ENCODE assay signal across 8 mouse cellular contexts in the genomic region with DNA sequence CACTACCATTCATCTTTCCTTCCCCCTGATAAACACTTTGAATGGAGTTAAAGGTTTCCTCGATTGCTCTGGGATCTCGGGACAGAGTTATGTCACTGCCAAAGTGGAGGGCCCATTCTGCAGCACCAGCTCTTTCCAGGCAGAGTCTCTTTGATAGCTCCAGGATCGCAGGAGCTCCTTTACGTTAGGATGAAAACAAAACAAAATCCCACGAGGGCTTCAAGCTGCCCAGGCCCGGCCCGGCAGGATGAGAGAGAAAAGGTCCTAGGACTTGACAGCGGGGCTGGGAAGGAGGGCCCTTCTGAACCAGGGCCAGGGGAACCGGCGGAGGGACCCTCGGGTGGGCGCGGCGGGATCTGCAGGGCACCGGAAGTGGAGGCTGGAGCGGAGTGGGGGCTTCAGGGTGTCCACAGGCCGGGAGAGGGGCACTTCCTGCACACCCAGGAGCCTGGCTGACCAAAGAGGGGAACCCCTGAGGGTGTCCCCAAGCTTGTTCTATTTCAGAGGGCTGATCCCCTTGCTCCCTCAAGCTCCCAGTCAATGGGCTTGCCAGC. TPM values are rescaled to one million over a fixed set of nuclear protein-coding genes. Genes with fewer than 3 reads are reported as not detected.
A peak's percentile ranks its signal among the peaks of the same experiment; 100 is the strongest.
DNase-seq lines count a peak whose midpoint lies in the region; ATAC-seq and TF ChIP-seq lines count a peak whose summit lies in the region.

No protein-coding gene starts in this region.

- H3K4me1 ChIP-seq in kidney, embryonic 16.5 days (ENCODE audit: insufficient read depth, low read length) = peaks cover 13% of the 10 kb centered on the region
- peaks cover 1% of the 10 kb centered on the region; the same call in 1 of the 2 replicates for H3K4me1 ChIP-seq in bone marrow, adult 2 months (ENCODE audit: control insufficient read depth, insufficient read depth, low read length)
- H3K4me1 ChIP-seq in hindbrain, embryonic 13.5 days (replicated peaks) = peaks cover 20% of the 10 kb centered on the region
- peaks cover 9% of the 10 kb centered on the region for H3K4me1 ChIP-seq in midbrain, postnatal 0 days (ENCODE audit: insufficient read depth, low read length)

- DNase-seq in kidney, adult 18-20 months = no peak
- DNase-seq in midbrain, postnatal 0 days (ENCODE audit: low spot score) = no peak
- no peak for DNase-seq in cerebellum, postnatal 10 days
- DNase-seq in right cerebral cortex, postnatal 36 days (ENCODE audit: low spot score in 2 of 2) = no peak
- no peak for DNase-seq in spleen, postnatal 36 days (ENCODE audit: low spot score in 2 of 2)

- peak overlapping the region; percentile 97 for H3K4me3 ChIP-seq in kidney, embryonic 16.5 days (ENCODE audit: low read length)
- peak overlapping the region; percentile 100 for H3K4me3 ChIP-seq in bone marrow, adult 2 months (replicated peaks; ENCODE audit: control insufficient read depth, low read depth, low read length)
- peak overlapping the region; percentile 84 for H3K4me3 ChIP-seq in hindbrain, embryonic 13.5 days
- peak overlapping the region; percentile 75 for H3K4me3 ChIP-seq in midbrain, postnatal 0 days (ENCODE audit: low read depth, low read length)

- peak; percentile 77 for ATAC-seq in kidney, embryonic 16.5 days (ENCODE audit: low FRiP score, low TSS enrichment)
- peak; percentile 82 for ATAC-seq in hindbrain, embryonic 13.5 days (ENCODE audit: low FRiP score)
- peak; percentile 81 for ATAC-seq in midbrain, postnatal 0 days (ENCODE audit: low FRiP score)

- peak overlapping the region; percentile 92 for H3K27ac ChIP-seq in kidney, embryonic 16.5 days (ENCODE audit: low read length)
- peak overlapping the region; percentile 92 for H3K27ac ChIP-seq in bone marrow, adult 2 months (ENCODE audit: control insufficient read depth, insufficient read depth, low read depth, low read length, poor library complexity)
- H3K27ac ChIP-seq in hindbrain, embryonic 13.5 days = peak overlapping the region; percentile 94
- H3K27ac ChIP-seq in midbrain, postnatal 0 days (ENCODE audit: low read depth, low read length) = peak overlapping the region; percentile 91

- H3K27me3 ChIP-seq in kidney, embryonic 16.5 days (ENCODE audit: insufficient read depth, low read length) = no peaks in the 10 kb centered on the region
- H3K27me3 ChIP-seq in hindbrain, embryonic 13.5 days = 0 out of 2 replicates have a peak, but pooled peaks cover 5% of the 10 kb centered on the region
- no peaks in the 10 kb centered on the region for H3K27me3 ChIP-seq in midbrain, postnatal 0 days (ENCODE audit: insufficient read depth, low read length)

- H3K9me3 ChIP-seq in kidney, embryonic 16.5 days (ENCODE audit: low read length) = no peaks in the 10 kb centered on the region
- no peaks in the 10 kb centered on the region for H3K9me3 ChIP-seq in hindbrain, embryonic 13.5 days
- no peaks in the 10 kb centered on the region for H3K9me3 ChIP-seq in midbrain, postnatal 0 days (ENCODE audit: low read length)

- WGBS in kidney, embryonic 16.5 days = under 1% methylated on average over 17 of the region's 17 CpGs
- WGBS in bone marrow, adult 2 months = 0% methylated on average over 17 of the region's 17 CpGs
- WGBS in hindbrain, embryonic 13.5 days = under 1% methylated on average over 17 of the region's 17 CpGs
- WGBS in midbrain, postnatal 0 days = under 1% methylated on average over 17 of the region's 17 CpGs

- H3K36me3 ChIP-seq in kidney, embryonic 16.5 days (ENCODE audit: insufficient read depth, low read length) = no peaks in the 10 kb centered on the region; the same call in 1 of the 2 replicates
- H3K36me3 ChIP-seq in hindbrain, embryonic 13.5 days = 0 out of 2 replicates have a peak, but pooled peaks cover 4% of the 10 kb centered on the region
- H3K36me3 ChIP-seq in midbrain, postnatal 0 days (ENCODE audit: insufficient read depth, low read length) = no peaks in the 10 kb centered on the region

- TF ChIP-seq POLR2A in bone marrow, adult 2 months (IDR thresholded peaks at IDR 0.05; ENCODE audit: borderline replicate concordance, control insufficient read depth, low read depth, low read length) = no peak

- H3K4me2 ChIP-seq in kidney, embryonic 16.5 days (replicated peaks; ENCODE audit: low read depth, low read length) = peak overlapping the region; percentile 76
- H3K4me2 ChIP-seq in hindbrain, embryonic 13.5 days = peak overlapping the region; percentile 90
- H3K4me2 ChIP-seq in midbrain, postnatal 0 days (ENCODE audit: low read depth, low read length, poor library complexity, severe bottlenecking) = peak overlapping the region; percentile 85

- TF ChIP-seq CTCF in bone marrow, adult 2 months (IDR thresholded peaks at IDR 0.05; ENCODE audit: control insufficient read depth, insufficient read depth, low read length) = no peak
- no peak for TF ChIP-seq CTCF in midbrain, postnatal 0 days (IDR thresholded peaks at IDR 0.05)

- H3K9ac ChIP-seq in kidney, embryonic 16.5 days (replicated peaks; ENCODE audit: low read length) = peak overlapping the region; percentile 91
- H3K9ac ChIP-seq in hindbrain, embryonic 13.5 days = peak overlapping the region; percentile 89
- H3K9ac ChIP-seq in midbrain, postnatal 0 days (replicated peaks; ENCODE audit: low read length, poor library complexity, severe bottlenecking) = peak overlapping the region; percentile 79

RNA-seq across cellular contexts. Expression of gene Dnmt1, which starts 7.6 kb away (rescaled TPM):
- polyA plus RNA-seq in kidney, embryonic 16.5 days (2015; fragmentation: Nextera tagmentation; extraction: Ambion mirVana) = 107 and 110 TPM in 2 replicates
- polyA plus RNA-seq in bone marrow, adult 2 months (2011; ENCODE audit: insufficient read depth, insufficient read length, low replicate concordance, missing spikeins) = 83.7 and 98.4 TPM in 2 replicates
- polyA plus RNA-seq in hindbrain, embryonic 13.5 days (2015; fragmentation: Nextera tagmentation; extraction: Ambion mirVana) = 65.1 and 65.8 TPM in 2 replicates
- 94.6 and 97.7 TPM in 2 replicates for total RNA-seq in midbrain, postnatal 0 days (2014; rRNA removed)
- polyA plus RNA-seq in midbrain, postnatal 0 days (2015; fragmentation: Nextera tagmentation; extraction: Ambion mirVana) = 40.8 and 42.1 TPM in 2 replicates

RNA-seq across cellular contexts. Expression of gene S1pr2, which starts 24.5 kb away (rescaled TPM):
- polyA plus RNA-seq in kidney, embryonic 16.5 days (2015; fragmentation: Nextera tagmentation; extraction: Ambion mirVana) = 35.1 and 37.7 TPM in 2 replicates
- 0.84 and 2.2 TPM in 2 replicates for polyA plus RNA-seq in bone marrow, adult 2 months (2011; ENCODE audit: insufficient read depth, insufficient read length, low replicate concordance, missing spikeins)
- polyA plus RNA-seq in hindbrain, embryonic 13.5 days (2015; fragmentation: Nextera tagmentation; extraction: Ambion mirVana) = 11.0 and 14.3 TPM in 2 replicates
- total RNA-seq in midbrain, postnatal 0 days (2014; rRNA removed) = 4.7 and 7.3 TPM in 2 replicates
- 5.5 and 7.2 TPM in 2 replicates for polyA plus RNA-seq in midbrain, postnatal 0 days (2015; fragmentation: Nextera tagmentation; extraction: Ambion mirVana)

RNA-seq across cellular contexts. Expression of gene Mrpl4, which starts 50.5 kb away (rescaled TPM):
- 161 and 169 TPM in 2 replicates for polyA plus RNA-seq in kidney, embryonic 16.5 days (2015; fragmentation: Nextera tagmentation; extraction: Ambion mirVana)
- 13.8 and 27.4 TPM in 2 replicates for polyA plus RNA-seq in bone marrow, adult 2 months (2011; ENCODE audit: insufficient read depth, insufficient read length, low replicate concordance, missing spikeins)
- polyA plus RNA-seq in hindbrain, embryonic 13.5 days (2015; fragmentation: Nextera tagmentation; extraction: Ambion mirVana) = 98.2 and 104 TPM in 2 replicates
- total RNA-seq in midbrain, postnatal 0 days (2014; rRNA removed) = 62.9 and 80.9 TPM in 2 replicates
- 105 TPM in 2 replicates for polyA plus RNA-seq in midbrain, postnatal 0 days (2015; fragmentation: Nextera tagmentation; extraction: Ambion mirVana)

RNA-seq across cellular contexts. Expression of gene Eif3g, which starts 53.6 kb away (rescaled TPM):
- polyA plus RNA-seq in kidney, embryonic 16.5 days (2015; fragmentation: Nextera tagmentation; extraction: Ambion mirVana) = 299 and 319 TPM in 2 replicates
- polyA plus RNA-seq in bone marrow, adult 2 months (2011; ENCODE audit: insufficient read depth, insufficient read length, low replicate concordance, missing spikeins) = 62.7 and 99.1 TPM in 2 replicates
- 252 and 265 TPM in 2 replicates for polyA plus RNA-seq in hindbrain, embryonic 13.5 days (2015; fragmentation: Nextera tagmentation; extraction: Ambion mirVana)
- total RNA-seq in midbrain, postnatal 0 days (2014; rRNA removed) = 95.7 and 102 TPM in 2 replicates
- 227 and 232 TPM in 2 replicates for polyA plus RNA-seq in midbrain, postnatal 0 days (2015; fragmentation: Nextera tagmentation; extraction: Ambion mirVana)
